Mouse (Mus musculus): Measurements from ENCODE around the gene Afg1l. TPM values are rescaled to one million over a fixed set of nuclear protein-coding genes. Genes with fewer than 3 reads are reported as not detected.

The Afg1l gene
- total RNA-seq, 2 experiments from 2014 or later: 3.0 to 3.1 TPM

GRCm38 (mm10) chr10:42299967-42300366 lies 178.4 kb downstream of the Afg1l start:
- no peak for ATAC-seq (replicated peaks; ENCODE audit: poor library complexity)

DNA sequence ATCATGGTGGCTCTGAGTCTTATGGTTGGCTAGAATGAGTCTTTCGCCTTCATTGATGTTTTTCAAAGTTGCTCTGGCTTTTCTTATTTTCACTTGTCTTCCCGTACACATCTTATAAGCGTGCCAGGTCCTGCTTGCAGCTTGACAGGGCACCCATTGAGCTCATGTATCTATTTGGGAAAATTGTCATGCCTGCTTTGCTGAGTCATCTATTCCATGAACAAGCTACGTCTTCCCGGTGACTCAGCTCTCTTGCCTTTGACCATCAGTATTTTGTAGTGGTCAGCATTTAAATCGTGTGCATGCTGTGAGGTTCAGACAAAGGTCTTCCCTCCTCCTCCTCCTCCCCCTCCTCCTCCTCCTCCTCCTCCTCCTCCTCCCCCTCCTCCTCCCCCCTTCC lies 178.9 kb downstream of the Afg1l start:
- ATAC-seq (replicated peaks; ENCODE audit: poor library complexity): no peak

- ATAC-seq (replicated peaks; ENCODE audit: poor library complexity): no peak
These were observed 180.4 kb downstream of the Afg1l start for GRCm38 (mm10) chr10:42297954-42298353.

- no peak for ATAC-seq (replicated peaks; ENCODE audit: poor library complexity)
These were observed 181.3 kb downstream of the Afg1l start for GRCm38 (mm10) chr10:42297109-42297508.

- ATAC-seq (replicated peaks; ENCODE audit: poor library complexity): peak; percentile 64
These were observed 181.8 kb downstream of the Afg1l start for GRCm38 (mm10) chr10:42296559-42296958.

GRCm38 (mm10) chr10:42295028-42295427 lies 183.3 kb downstream of the Afg1l start:
- peak; percentile 60 for ATAC-seq (replicated peaks; ENCODE audit: poor library complexity)

DNA sequence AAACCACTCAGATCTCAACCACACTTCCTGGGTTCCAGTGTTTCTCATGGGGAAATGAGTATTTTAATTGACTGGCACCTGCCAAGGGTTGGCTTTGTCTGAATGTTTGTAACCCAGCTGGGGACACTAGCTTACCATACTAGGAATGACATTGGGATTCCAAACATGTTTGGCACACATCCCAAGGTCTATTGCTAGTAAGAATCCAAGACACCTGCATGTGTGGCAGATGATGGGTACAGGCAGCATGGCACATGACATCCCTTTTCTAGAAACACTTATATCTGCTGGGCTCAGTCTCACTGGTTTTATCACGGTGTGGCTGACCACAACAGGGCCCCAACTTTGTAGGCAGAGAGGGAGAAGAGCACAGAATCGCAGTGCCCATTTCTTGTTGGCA lies 184.0 kb downstream of the Afg1l start:
- ATAC-seq (replicated peaks; ENCODE audit: poor library complexity): no peak

DNA sequence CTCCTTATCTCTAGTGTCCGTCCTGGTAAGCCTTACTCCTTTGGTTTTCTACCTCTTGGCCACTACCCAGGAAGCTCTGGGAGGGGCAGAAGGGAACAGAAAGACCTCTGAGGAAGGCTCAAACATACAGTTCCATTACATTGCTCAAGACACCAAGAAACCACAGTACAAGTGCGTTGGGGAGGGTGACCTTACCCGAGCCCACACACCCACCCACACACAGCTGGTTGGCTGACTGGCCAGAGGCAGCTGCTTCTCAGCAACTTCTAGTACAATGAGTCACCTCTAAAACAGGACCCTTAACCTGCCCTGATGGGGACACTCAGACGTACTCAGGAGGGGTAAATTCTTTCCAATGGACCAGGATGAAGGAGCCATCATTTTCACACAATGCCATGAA lies 184.5 kb downstream of the Afg1l start:
- peak; percentile 69 for ATAC-seq (replicated peaks; ENCODE audit: poor library complexity)

DNA sequence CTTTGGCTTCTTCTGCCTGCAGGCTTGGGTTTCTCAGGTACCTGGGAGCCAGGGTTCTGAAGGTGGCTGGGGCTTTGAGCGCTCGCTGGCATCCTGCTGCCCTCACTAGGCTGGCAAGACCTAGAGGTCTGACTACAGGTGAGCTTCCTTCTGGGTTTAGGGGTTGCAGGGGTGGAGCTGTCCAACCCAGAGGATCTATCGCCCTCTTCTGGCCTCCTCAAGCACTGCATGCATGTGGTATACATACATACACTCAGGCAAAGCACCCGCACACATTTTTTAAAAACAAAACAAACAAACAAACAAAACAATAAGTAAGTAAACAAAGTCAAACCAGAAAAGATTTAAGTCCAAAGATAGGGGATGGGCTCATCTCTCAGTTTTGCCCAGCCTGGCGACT lies 187.0 kb downstream of the Afg1l start:
- ATAC-seq (replicated peaks; ENCODE audit: poor library complexity): peak; percentile 71

DNA sequence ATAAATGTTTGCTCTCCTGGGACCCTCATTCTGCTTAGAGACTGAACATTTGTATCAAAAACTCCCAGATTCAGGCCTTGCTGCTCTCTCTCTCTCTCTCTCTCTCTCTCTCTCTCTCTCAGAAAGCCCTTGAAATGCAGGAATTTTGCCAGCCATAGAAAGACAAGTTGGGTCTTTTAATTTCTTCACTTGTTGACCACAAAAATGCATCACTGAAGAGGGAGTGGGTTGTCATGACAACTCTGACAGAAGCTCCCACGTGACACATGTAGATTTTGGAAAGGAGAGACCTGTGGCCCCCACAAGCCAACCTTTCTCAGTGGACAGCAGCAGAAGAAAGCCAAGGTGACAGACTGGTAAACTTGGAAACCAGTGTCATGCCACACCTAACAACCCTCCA lies 190.7 kb downstream of the Afg1l start:
- ATAC-seq (replicated peaks; ENCODE audit: poor library complexity): no peak

GRCm38 (mm10) chr10:42278307-42278850 lies 200.0 kb downstream of the Afg1l start:
- no peak for ATAC-seq (replicated peaks; ENCODE audit: poor library complexity)

DNA sequence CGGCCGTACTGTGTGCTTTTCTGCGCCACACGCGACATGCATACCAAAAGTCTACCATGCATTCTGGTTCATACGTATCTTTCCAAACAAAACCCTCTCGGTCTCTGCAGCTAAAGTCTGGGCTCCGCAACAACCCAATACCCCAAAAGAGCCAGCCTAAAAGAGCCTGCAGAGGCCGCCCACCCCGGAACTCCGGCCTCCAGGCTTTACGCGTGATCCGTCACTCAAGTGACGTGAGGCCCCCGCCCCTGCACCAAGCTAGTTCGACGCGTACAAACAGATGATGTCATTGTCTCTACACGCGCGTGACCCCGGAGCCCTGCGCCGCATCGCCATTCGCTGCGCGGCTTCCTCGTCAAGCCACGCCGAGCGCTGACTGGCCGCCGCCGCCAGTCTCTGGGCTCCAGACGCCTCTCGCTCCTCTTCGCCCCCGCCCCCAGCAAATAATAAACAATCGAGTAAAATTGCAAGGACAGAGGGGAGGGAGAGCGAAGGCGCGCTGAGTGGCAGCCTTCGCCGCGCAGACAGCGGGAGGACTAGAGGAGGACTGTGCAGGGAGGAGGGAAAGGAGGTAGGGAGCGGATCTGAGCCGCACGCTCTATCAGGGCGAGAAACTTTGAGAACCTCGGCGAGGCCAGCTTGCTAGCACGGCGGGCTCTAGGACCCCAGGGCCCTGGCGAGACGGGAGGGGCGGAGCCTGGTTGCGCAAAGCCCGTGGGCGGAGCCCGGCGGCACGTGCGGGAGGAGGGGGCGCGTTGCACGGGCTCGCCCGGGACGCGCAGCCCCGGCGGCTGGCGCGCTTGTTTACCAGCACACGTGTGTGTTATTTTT lies 200.7 kb downstream of the Afg1l start:
- ATAC-seq (replicated peaks; ENCODE audit: poor library complexity): peak; percentile 64

GRCm38 (mm10) chr10:42276507-42277345 lies 201.6 kb downstream of the Afg1l start, which contains the start of gene Foxo3:
Gene Foxo3 (minus strand): TSS chr10:42276755.
- ATAC-seq (replicated peaks; ENCODE audit: poor library complexity): peak; percentile 40

- ATAC-seq (replicated peaks; ENCODE audit: poor library complexity): no peak
These were observed 202.4 kb downstream of the Afg1l start for GRCm38 (mm10) chr10:42275871-42276501.

DNA sequence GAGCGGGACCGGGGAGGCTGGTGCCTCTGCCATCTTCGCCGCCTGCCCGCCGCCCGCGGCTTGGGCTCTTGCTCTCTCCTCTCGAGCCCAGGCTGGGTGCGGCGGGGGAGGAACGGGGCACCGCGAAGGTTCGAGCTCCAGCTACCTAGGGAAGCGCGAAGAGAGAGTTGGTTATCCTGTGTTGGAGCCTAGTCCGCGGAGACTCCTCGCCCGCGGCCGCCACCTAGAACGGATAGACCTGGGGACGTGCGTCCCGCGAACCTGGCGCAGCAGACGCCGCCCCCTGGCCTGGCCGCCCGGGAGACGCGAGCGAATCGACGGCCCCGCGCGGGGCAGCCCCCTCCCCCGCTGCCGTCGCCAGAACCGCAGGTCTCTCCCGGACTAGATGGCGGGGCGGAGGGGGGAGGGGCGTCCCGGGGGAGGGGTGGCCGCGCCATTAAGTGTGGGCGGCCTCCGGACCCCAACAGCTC lies 202.9 kb downstream of the Afg1l start:
- no peak for ATAC-seq (replicated peaks; ENCODE audit: poor library complexity)

DNA sequence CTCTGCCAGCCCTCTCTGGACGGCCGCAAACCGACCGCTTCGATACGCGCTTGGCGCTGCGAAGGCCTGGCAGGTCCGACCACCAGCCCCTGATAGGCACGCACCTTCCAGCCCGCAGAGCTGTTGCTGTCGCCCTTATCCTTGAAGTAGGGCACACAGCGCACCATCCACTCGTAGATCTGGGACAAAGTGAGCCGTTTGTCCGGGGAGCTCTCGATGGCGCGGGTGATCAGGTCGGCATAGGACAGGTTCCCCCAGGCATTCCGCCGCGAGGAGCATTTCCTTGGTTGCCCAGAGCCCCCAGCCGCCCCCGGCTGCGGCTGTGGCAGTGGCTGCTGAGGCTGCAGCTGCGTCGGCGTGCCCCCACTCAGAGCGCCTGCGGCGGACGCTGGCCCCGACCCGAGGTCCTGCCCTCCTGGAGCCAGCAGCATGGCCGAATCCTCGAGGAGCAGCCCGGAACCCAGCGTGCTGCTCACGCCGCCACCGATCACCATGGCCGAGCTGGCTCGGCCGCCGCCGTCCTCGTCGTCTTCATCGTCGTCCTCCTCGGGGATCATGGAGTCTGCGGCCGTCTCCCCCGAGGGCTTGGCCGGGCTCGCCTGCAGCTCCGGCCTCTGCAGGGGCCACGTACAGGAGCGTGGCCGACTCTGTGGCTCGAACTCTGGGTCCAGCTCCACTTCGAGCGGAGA lies 203.5 kb downstream of the Afg1l start:
- ATAC-seq (replicated peaks; ENCODE audit: poor library complexity): no peak

- peak; percentile 9 for ATAC-seq (replicated peaks; ENCODE audit: poor library complexity)
These were observed 204.3 kb downstream of the Afg1l start for GRCm38 (mm10) chr10:42273760-42274691.

GRCm38 (mm10) chr10:42273403-42273759 lies 205.0 kb downstream of the Afg1l start:
- no peak for ATAC-seq (replicated peaks; ENCODE audit: poor library complexity)

DNA sequence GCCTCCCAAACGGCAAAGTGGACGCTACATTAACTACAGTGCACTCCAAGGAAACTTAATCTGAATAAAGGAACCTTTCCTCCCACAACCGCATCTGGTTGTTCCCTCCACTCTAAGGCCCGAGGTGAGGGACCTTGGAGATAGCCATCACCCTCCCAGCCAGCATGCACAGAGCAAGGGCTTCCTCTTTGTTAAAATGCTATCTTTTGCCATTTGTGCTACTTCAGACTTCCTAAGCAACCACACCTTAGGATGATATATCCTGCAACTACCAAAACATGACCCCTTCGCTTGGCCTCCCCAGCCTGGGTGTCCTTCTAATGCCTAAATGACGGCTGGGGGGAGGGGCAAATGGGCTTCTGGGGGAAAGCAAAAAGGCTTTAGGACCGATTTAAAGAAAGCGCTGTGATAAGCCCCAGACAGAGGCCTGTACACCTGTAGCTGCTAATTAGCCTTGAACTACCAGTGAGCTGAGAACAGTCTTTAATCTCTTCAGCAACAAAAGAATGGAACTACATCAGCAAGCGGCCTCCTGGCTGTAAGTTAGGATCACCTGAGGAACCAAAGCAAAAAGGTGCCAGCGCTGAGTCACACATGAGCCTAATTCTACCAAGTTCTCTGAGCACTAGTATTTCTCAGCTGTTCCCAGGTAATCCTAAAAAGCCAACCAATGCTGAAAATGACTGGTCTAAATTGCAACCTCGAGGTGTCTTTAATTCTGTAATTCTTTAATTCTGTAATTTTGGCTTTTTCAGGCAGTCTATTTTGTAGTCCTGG lies 206.7 kb downstream of the Afg1l start:
- no peak for ATAC-seq (replicated peaks; ENCODE audit: poor library complexity)
